Mouse (Mus musculus) B cell, adult 62 days (primary cell): ENCODE data around the gene Scly. TPM values are rescaled to one million over a fixed set of nuclear protein-coding genes. Genes with fewer than 3 reads are reported as not detected.

ENCODE experiments used
- total RNA-seq: library from RNA; stranded (reverse); gene quantifications from 4 replicates; pipeline ENCODE4 v1.2.4, GENCODE M21; 2023

Scly gene
- 27.1 to 34.5 TPM (median 30.7 TPM) in 4 replicates for total RNA-seq

DNA sequence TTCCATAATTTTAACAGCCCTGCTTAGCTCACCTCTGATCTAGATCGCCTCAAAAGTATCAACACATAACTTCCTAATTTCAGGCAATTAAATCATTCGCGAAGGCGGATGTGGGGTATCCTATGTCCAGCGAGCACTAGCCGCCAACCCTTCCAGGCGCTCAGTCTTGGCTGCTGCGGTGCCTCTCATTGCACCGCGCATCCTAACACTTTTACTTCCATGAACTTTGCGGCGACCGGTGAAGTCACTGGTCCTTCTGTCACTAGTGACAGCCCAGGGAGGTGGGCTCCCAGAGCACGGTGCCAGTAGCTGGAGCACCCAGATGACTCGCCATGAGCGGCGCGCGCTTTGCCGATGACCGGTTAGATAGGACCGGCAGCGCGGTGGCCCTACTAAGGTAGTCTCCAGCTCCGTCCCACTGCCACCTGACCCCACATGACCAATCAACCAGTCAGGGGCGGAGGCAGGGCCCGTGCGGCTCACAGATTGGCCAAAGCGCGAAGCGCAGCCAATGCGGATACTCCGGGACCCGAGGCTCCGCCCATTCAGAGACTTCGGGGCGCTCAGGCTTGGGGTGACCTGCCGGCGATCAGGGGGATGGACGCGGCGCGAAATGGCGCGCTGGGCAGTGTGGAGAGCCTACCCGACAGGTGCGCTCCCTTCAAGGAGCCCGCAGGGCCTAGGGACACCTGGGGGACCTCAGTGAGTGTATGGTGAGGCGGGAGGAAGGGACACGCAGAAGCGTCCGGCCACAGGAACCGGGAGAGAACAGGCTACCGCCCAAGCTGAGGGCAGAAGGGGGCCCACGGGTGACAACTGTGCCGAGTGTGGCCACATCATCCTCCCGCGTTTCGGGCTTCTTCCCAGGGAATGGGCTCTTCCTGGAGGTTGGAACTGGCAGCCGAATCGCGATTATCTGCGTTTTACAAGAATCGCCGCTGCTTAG, at the start of gene Scly:
Gene Scly, plus strand, starts transcription at position 540 of the 946 bp plus-strand sequence.

DNA sequence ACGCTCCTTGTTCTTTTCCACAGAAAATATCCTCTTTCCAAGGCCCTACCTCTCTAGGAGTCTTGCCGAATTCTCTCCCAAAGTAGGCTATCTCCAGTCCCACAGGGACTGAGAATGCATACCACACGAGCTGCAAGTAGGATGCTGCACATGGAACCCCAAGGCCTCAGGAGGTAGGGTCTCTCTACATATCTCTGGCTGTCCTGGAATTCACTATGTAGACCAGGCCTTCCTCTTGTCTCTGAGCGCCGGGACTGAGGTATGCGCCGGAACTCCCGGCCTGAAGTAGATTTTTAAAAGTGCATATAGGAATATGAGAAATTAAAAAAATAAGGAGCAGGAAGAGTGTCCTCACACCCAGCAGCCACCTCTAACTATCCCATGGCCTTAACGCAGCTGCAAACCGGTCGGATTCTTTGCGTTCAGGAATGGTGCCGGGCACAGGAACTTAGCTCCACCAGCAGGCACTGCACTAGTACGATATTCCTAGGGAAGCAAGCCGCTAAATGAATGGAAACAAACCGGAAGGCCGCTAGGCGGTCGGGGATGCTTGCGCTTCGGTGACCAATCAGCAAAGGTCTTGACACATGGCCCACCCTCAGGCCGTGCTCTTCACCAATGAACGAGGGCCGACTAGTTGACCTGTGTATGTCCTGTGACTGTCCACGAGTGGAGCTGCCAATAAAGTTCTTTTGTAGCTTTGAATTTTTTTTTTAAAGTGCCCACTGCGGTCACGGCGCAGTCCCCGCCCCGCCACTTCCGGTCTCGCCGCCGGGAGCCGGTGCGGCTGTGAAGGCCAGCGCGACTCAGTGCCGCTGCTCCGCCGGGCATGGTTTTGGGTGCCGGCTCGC, 48.3 kb upstream of the Scly start, which contains the start of gene Ube2f:
Gene Ube2f, plus strand, starts transcription at position 741 of the 851 bp plus-strand sequence.

DNA sequence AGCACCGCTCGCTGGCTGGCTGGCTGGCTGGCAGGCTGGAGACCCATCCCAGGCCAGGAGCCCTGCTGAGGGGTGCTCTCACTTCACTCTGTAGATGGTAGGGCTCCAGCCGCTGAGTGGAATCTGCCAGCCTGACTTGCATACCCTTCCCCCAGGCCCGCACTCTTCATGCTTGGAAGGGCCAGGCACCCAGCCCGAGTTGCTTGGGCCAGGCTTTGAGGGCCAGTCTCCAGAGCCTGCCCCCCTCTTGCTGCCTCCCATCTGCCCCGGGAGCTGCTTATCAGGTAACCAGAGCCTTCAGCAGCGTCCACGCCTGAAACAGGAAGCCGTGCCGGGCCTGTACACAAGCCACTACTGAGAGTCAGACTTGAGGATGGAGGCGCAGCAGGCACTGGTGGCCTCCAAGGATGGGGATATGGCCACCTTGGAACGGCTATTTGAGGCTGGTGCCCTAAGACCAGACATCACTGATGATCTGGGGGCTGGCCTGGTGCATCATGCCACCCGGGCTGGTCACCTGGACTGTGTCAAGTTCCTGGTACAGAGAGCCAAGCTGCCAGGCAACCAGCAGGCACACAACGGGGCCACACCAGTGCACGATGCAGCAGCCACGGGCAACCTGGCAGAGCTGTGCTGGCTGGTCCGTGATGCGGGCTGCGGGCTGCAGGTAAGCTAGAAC, 23.8 kb downstream of the Scly start, which contains the start of gene Espnl:
Gene Espnl, plus strand, starts transcription at position 316 of the 679 bp plus-strand sequence.

DNA sequence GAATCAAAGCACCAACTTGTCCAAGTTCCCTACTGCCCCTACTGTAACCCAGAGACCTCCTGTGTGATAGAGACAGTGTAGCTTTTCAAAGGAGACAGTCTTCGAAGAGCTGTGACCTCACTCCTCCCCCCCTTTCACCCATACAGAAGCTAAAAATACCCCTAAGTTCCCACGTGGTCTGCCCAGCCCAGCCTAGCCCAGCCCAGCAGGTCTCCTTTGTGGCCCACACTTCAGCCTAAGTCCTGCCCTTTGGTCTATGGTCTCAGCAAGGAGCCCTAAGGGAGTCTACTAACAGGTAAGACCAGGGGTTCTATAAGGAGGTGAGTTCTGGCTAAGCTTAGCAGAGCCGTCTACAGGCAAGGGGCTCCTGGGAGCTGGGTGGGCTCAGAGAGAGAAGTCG, 52.7 kb downstream of the Scly start, which contains the start of gene Klhl30:
Gene Klhl30, plus strand, starts transcription at position 176 of the 400 bp plus-strand sequence.

DNA sequence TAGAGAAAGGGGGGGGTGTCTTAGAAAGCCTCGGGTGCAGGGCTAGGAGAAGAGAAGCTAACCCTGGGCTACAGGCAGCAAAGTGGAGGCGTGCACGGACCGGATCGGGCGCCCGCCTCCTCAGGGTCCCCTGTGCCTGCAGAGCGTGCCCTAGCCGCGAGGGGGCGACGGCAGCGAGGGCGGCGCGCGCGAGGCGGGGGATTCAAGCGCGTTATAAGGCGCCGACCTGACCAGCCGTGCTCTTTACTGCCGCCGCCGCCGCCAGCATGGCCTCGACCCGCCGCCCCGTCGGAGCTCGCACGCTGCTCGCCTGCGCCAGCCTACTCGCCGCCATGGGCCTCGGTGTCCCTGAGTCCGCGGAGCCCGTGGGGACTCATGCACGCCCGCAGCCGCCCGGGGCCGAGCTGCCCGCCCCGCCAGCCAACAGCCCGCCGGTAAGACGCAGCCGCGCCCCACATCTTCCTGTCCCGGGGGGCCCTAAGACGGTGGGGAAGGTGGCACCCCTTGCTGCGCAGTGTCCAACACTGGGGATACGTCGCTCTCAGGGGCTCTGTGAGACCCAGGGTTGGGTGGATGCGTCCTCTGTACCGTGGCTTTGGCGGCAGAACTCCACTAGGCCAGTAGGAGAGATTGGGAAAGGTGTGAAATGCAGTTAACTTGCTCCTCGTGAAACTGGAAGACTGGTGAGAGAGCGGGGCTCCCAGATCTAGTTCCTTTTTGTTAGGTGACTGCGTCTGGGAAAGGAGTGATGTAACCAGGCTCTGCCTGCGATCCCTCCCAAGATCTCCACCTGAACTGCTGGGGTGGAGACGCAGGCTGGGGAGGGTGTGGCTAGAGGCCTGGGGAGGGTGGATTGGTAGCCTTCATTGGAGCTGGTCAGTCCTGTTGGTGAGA, 68.3 kb downstream of the Scly start, which contains the start of gene Erfe:
Gene Erfe, plus strand, starts transcription at position 216 of the 894 bp plus-strand sequence.

Other genes with a start within 250 kb of the Scly start
- 0.95 to 3.1 TPM (median 1.2 TPM) in 4 replicates for gene Rbm44, start 153.2 kb upstream of the Scly start, total RNA-seq
- gene Ramp1, start 118.5 kb upstream of the Scly start, total RNA-seq, result 0.39 to 0.69 TPM in 2 of 4 replicates, not detected in the others
- gene Ube2f, start 48.0 kb upstream of the Scly start, total RNA-seq, result 49.2 to 60.8 TPM (median 54.4 TPM) in 4 replicates
- 0.31 TPM in 1 of 4 replicates, not detected in the others for gene Espnl, start 23.7 kb downstream of the Scly start, total RNA-seq
- gene Klhl30, start 52.7 kb downstream of the Scly start, total RNA-seq, result not detected in 4 replicates
- not detected in 4 replicates for gene Erfe, start 68.1 kb downstream of the Scly start, total RNA-seq
- gene Ilkap, start 100.5 kb downstream of the Scly start, total RNA-seq, result 104 to 112 TPM (median 110 TPM) in 4 replicates
- gene Hes6, start 115.7 kb downstream of the Scly start, total RNA-seq, result 28.7 to 35.4 TPM (median 32.9 TPM) in 4 replicates
- 13.7 to 23.8 TPM (median 19.5 TPM) in 4 replicates for gene Per2, start 161.0 kb downstream of the Scly start, total RNA-seq
- gene Traf3ip1, start 196.3 kb downstream of the Scly start, total RNA-seq, result 7.0 to 8.5 TPM (median 8.3 TPM) in 4 replicates
- 14.2 to 20.1 TPM (median 17.4 TPM) in 4 replicates for gene Asb1, start 242.2 kb downstream of the Scly start, total RNA-seq